Mouse (Mus musculus) left cerebral cortex, postnatal 36 days (tissue): Measurements from ENCODE around the gene Spop. TPM values are rescaled to one million over a fixed set of nuclear protein-coding genes. Genes with fewer than 3 reads are reported as not detected.
A peak's percentile ranks its signal among the peaks of the same experiment; 100 is the strongest.
"Not testable (repeated sequence)": the region's sequence is repeated elsewhere in the genome, so short reads cannot be mapped to it uniquely, and the experiment has no call there.

Experiments
- DNase-seq, 2 experiments: peaks; one replicate each; pipeline ENCODE4 v3.0.0; 2021 to 2022; ENCODE audit warnings: low spot score in 2 of 2, mixed read lengths in 1 of 2
- intact Hi-C: fragments of 180-260 bp; cut with DNase I; formaldehyde crosslinking; loops from one replicate; pipeline ENCODE4 v1.15.1; 2025
- total RNA-seq, 2 experiments: library from RNA; stranded (reverse); gene quantifications; 2 replicates each; pipeline ENCODE4 v1.2.3; 2021

Spop gene
- total RNA-seq, 2 experiments from 2014 or later = 173 to 187 TPM

DNA sequence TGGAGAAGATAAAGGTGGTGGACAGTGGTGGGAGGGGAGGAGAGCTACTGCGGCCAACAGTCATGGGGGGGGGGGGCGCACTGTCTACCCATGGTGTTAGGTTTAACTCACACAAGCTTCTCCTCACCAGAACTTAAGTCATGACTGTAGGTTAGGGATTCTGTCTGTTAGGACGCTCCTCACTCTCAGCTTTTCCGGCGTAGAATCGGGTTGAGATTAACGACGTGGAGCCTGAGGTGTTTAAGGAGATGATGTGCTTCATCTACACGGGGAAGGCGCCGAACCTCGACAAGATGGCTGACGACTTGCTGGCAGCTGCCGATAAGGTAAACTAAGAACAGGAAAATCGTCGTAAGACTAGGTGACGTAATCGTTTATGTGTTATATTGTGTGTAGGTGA is 71.8 kb downstream of the Spop start:
- intact Hi-C loops = no loop called here
- DNase-seq = no peak

DNA sequence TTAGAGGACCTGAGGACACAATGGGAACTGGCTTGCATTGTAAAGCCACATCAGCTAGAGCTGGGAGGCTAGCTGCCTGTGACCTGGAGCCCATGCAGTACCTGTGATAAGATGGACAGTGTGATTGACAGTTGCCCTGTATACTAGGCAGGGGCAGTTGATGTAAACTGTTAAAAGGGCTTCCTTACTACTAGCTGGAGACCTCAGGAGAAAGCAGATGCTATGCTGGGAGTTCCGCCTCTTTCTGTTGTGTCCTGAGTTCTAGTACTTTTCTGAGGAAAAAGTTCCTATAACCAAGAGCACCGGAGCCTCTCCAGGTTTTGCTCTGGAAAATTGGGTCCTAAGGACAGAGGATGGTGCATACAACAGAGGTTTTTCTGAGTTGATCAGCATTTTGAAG is 73.4 kb downstream of the Spop start:
- no peak for DNase-seq

DNA sequence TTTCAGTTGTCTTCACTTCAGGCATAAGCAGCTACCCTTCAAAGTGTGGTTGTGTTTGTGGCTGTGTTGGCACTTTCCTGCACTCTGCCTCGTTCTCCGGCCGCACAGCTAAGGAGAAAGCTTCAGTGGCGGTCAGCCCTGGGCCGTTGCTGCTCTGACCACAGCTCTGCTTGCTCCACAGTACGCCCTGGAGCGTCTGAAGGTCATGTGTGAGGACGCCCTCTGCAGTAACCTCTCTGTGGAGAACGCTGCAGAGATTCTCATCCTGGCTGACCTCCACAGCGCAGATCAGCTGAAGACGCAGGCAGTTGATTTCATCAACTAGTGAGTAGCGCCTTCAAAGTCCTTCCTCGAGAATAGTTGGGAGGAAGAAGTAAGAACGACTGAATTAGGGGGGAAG is 76.2 kb downstream of the Spop start:
- DNase-seq = no peak
- intact Hi-C loops = no loop called here

More for the DNA sequence above, 73.4 kb downstream of the Spop start:
- intact Hi-C loops = no loop called here

DNA sequence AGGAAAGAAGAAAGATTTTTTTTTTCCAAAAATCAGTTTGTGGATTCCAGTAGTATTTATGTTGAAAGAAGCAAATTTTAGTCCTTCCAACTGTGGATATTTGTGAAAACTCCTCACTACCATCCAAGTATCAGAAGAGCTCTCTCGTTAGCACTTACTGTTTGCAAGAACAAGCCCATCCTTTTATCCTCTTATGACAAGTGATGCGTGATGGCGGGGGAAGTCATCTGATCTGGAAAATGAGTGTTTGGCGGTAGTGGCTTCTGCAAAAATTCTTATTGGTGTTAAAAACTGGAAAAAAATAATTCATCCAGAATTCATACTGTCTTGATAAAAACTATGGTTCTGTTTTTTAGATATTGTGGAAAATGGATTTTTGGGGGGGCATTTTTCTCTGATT is 78.4 kb downstream of the Spop start:
- DNase-seq = no peak
- intact Hi-C loops = no loop called here

DNA sequence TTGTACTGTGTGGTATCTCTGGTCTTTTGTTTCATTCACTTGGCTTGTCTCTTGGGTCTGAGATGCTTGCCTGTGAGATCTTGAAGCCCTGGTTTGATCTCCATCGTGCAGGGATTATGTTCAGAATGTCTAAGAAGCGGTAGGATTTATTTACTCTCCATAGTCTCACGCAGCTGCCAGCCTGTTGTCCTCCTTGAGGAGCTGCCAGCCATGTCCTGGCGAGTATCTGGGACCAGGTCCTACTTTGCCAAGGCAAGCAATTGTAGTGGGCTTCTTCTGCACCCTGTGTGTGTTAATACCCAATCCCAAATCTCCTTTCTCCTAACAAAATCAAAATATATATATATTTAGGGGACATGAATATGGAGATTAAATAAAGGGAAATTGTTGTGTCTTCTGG is 79.1 kb downstream of the Spop start:
- intact Hi-C loops = no loop called here

DNA sequence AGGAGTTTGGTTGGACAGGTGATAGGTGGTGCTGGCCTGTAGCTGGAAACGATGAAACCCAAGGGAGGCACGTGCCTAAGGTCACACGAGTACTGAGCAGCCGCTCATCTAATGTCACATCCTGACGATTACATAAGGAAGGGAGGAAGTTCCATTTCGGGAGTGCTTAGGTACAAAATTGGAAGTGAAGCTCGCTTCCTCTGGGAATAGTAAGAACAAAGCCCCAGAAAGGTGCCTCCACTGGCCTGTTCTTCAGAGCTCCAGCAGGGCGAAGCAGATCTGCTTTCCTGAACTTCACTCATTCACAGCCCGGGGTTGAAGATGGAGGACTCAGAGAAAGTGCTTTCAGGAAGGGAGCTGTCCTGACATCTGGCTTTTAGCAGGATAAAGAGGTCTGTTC is 80.1 kb downstream of the Spop start:
- DNase-seq = peak in 1 of 2 experiments; percentile 11
- intact Hi-C loops = no loop called here

More for the DNA sequence above, 79.1 kb downstream of the Spop start:
- DNase-seq = no peak

DNA sequence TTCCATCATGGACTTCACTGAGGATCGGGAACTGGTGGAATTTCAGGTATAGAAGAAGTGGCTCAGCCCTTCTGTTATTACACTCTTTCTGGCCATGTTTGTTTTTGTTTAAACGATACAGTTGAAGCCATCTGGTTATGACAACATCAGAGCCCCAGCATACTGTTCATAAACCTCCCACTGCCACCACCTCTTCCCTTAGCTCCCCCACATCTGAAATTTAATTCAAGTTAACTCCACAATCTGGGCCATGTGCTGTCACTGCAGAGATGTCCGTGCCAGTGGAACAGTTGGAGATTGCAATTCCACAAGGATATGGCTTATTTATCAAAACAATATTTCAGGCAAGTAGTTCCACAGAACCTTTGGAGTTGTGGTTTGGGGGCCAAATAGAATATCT is 80.5 kb downstream of the Spop start:
- peak in 1 of 2 experiments; percentile 12 for DNase-seq
- intact Hi-C loops = no loop called here

DNA sequence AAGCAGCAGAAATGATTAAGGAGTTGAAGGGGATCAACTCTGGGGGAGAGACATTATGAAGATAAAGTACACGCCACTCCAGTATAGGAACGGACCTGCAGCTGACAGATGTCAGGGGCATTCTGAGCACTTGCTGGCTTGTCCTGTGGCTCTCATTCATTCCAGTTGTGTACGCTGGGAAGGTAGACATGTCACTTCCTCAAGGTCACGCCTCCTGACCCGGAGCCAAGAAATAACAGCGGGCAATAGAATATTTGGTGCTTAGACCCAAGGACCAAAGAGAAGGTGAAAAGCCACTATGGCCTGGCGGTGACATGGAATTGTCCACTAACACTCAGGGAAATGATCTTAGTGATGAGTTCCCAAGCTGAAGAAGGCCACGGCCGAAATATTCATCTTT is 82.0 kb downstream of the Spop start:
- intact Hi-C loops = no loop called here

DNA sequence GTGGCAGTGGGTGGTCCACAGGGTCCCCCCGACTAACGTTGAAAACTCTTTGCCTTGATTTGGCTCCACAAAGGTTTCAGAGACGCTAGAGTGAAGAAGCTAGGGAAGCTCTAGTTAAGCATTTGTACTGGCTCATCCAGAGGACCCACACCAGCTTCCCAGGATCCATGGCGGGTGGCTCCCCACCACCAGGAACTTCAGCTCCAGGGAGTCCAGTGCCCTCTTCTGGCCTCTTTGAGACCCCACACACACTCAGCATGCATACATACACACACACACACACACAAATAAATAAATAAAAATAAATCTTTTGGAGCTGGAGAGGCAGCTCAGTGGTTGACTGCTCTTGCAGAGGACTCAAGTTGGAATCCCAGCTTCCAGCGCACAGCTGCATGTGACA is 84.0 kb downstream of the Spop start:
- no peak for DNase-seq
- intact Hi-C loops = no loop called here

More for the DNA sequence above, 82.0 kb downstream of the Spop start:
- no peak for DNase-seq

DNA sequence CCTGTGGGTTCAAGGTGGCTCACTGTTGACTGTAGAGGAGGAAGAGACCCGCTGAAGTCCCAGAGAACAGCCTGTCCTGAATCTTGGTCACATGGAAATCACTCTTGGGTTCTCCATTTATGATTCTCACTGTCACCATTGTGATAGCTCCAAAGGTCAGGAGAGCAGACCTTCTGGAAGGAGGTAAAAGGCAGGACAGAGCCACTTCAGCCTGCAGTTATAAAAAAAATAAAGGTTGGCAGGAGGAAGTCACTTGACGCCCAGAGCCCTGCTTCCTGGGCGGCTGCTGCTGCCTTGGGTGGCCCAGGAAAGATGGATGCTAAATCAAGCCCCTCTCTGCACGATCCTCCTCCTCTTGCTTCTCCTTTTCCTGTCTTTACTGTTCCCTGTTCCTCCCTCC is 86.5 kb downstream of the Spop start:
- intact Hi-C loops = no loop called here
- DNase-seq = no peak

DNA sequence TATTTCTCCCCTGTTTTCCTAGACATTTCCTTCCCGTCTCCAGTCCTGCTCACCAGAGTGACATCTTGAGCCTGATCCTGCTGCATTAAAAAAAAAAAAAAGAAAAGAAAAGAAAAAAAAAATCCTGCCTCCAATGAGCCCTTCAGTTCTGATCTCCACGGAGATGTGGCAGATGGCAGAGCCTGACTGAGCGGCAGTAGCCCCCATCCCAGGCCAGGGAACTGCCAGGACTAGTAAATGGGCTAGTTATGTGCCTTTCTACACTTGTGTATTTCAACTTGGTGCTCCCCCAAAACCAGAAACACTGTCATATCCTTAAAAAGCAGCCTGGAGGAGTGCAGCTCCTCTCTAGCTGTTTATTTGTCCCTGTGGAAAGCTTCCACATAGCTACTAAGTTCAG is 87.0 kb downstream of the Spop start:
- no peak for DNase-seq
- intact Hi-C loops = no loop called here

DNA sequence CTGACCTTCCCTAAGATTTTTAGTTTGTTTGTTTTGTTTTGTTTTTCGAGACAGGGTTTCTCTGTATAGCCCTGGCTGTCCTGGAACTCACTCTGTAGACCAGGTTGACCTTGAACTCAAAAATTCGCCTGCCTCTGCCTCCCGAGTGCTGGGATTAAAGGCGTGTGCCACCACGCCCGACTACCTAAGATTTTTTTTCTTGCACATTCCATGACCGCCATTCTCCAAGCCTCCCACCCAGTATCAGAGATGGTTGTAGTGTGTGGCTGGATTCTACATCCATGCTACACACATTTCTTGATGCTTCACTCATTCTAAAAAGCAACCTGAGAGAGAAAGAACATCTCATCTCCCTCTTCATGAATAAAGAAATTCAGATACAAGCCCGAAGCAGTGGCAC is 87.9 kb downstream of the Spop start:
- DNase-seq, intact Hi-C loops: not testable (repeated sequence)

DNA sequence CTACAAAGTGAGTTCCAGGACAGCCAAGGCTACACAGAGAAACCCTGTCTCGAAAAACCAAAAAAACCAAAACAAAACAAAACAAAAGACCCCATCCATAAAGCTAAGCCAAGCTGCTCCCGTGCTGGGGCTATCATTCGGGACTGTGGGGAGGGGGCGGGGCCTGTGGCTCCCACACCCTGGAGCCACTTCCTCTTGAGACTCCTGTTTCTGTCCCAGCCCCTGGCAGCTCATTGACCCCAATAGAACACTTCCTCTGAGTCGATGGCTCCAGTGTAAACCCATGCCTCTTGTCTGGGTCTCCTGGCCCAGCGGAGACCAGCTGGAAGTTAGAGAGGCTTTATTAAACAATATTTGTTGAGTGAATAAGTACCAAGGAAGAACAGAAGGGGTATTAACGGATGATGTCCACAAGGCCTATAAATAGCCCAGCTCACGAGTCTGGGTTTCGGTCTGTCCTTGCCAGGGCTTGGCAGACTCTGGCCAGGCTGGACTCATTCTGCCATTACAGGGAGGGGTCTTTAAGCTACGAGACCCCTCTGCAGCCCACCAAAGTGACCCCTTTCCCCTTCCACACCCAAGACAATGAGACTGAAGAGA is 89.8 kb downstream of the Spop start:
- no peak for DNase-seq
- intact Hi-C loops = no loop called here

DNA sequence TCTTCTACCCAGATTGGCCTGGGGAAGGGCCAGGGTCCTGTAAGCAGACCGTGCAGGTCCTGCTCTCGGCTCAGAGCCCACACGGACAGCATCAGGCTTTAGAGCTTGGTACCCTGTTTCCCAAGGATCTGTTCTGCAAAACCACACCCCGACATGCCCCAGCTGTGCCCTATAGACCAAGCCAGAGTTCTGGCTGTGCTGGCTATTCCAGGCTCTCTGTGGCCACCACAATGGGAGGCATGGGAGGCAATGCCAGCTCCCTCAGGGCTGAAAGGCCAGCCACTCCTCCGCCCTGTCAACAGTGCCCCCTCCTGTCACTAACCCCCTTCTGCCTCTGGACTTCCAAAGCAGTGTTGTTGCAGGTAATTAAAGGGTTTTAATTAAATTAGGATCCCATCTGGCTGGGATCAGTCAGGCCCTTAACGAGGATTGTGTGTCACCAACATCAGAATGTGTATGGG is 90.4 kb downstream of the Spop start:
- intact Hi-C loops = no loop called here
- DNase-seq = no peak

DNA sequence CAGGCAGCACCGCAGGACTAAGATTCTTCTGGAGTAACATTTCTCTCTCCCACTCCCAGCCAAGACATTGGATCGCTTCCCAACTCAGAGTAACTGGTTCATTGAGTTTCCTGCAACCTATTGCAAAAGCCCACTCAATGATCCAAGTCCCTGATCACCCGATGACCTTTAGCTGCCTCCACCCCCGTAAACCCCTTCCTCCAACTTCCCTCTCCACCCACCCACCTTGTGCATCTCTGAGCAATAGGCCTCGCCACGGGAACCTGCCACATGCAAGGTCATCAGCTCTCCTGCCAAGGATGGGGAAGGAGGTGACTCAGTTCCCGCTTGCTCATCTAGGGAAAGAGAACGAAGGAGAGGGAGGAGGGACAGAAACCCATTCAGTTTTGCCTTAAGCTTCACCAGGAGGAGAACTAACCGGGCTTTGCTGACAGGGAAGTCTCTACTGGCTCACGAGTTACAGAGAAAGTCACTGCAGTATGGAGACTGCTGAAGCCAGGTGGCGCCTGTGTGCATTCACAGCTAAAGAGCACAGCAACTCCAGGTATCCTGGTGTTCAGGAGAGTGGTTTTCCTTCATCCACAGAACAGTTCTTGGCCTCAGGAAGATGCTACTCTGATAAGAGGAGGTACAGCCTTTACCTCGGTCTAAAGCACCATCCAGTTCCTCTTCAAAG is 93.3 kb downstream of the Spop start:
- no peak for DNase-seq
- intact Hi-C loops = no loop called here

DNA sequence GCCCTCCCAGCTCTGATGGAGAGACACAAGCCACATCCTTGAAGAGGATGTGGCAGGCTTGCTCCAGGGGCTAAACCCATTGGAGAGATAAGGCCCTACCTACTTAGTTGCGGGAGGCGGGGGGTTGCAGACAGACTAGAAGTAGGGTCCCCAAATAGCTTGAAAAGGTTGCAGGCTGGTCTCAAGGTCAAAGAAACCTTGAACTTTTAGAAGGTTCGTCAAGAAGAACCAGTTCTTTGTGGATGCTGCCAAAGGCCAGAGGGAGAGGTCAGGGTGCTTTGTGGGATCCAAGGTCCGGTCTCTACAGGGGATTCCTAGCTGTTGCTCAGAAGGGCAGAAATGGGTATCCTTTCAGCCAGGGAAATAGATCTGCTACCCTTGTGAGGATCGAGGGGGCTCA is 93.9 kb downstream of the Spop start:
- intact Hi-C loops = no loop called here
- DNase-seq = no peak

DNA sequence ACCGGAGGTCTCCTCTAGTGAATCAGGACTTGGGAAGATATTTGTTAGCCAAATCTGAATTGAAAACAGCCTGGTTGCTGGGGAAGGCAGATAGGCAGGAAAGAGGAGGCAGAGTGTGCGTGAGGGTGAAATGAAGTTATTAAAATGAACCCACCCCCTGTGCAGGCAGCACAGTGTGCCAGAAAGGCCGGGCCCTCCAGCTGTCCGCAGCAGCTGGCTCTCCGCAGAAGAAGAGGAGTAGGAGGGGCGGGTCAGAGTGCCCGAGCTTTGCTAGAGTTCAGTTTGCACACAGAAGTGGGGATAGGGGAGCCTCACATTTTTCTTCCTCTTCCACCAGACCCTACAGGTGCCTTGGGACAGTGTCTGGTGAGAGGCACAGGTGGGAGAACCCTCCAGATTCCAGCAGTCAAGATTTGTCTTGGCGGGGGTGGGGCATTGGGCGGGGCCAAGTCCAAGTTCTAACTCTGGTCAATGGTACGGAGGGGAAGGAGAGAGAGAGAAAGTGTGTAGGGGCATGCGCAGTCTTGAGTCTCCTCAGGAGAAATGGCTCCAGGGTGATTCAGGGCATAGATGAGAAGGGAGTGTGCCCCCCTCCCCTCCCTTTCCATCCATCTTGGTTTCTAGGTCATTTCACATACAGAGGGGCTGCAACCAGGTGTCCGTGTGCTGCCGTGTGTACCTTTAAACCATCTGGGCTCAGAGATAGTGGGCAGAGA is 94.5 kb downstream of the Spop start:
- intact Hi-C loops = no loop called here
- no peak for DNase-seq

DNA sequence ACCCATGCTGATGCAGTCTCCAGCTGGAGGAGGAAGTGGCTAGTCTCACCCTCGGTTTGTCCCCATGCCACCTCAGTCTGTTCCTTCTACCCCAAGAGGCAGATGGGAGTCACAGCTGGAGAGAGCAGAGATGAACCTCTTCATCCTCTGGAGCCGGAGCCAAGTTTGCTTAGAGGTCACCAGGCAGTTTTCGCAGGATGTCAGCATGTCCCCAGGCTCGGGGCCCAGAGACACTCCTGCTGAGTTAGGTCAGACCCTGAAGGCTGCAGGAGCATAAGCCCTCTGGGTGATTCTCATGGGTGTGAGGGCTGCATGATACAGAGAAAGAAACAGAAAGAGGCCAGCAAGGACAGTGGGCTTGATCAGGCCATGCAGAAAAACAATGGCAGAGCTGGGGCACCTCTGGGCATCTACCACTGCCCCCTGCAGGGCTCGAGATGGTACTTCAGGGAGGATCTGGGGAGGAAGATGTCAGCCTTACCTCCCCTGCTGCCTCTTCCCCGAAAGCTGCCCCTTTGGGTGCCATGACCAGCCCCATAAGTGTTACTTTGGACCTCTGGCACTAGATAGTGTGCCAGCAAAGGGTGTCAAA is 95.3 kb downstream of the Spop start:
- intact Hi-C loops = no loop called here
- no peak for DNase-seq

DNA sequence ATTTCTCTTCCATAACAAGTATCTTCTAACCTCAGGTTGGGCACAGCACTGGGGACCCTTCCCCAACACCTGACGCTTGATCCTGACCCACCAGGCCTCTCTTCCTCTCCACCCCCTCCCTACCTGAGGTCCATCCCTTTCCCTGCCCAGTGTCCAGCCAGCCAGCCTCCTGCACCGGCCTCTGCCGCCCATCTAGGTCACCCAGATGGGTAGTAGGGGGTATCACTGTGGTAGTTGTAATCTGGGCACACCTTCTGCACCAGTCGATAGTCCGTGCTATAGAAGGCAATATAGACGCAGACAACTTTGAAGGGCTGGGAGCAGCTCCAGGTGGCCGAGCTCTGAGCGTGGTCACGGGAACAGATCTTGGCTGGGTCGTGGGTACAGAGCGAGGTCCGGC is 96.8 kb downstream of the Spop start:
- intact Hi-C loops = no loop called here
- no peak for DNase-seq

DNA sequence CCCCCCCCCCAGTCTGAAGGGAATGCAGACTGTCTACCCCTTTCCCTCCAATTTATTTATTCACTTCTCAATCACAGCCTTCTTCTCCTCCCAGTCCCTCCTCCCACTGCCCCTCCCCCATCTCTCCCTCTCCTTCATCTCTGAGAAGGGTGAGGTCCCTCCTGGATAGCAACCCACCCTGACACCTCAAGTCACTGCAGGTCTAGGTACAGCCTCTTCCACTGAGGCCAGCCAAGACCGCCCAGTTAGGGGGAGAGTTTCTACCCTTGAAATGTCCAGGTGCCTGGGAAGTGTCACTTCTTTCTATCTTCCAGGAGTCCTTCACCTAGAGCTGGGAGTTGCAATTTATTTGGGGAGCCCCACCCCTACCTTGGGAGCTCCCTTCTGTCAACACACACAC is 98.0 kb downstream of the Spop start:
- no peak for DNase-seq
- intact Hi-C loops = no loop called here

DNA sequence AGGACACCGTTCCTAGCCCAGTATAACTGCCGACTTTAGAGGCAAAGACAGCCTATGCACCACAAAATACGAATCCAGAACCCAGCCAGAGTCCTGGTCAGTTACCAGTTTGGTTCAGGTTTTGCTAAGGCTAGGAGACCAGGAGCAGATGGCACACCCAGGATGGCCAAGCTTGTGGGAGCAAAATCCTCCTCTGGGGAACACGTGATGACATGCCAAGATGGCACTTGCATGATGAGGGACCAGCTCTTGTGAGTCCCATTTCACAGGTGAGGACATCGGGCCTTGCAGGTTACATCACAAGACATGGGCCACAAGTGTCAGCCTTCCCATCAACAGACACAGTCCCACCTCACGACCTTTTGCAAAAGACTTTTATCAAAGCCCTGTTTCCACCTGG is 98.5 kb downstream of the Spop start:
- intact Hi-C loops = no loop called here
- no peak for DNase-seq
